In genomic region chrX:7678986-7679385, GRCm38 (mm10) we compare ENCODE assay signal across 11 mouse cellular contexts. TPM values are rescaled to one million over a fixed set of nuclear protein-coding genes. Genes with fewer than 3 reads are reported as not detected.
A peak's percentile ranks its signal among the peaks of the same experiment; 100 is the strongest.
DNase-seq lines count a peak whose midpoint lies in the region; ATAC-seq and TF ChIP-seq lines count a peak whose summit lies in the region.
"Had no signal": no experiment of that assay in that cellular context is flagged by ENCODE, and none has a peak within 500 bp of the region (broad histone marks: within the 10 kb centered on the region; RNA-seq: fewer than 3 reads in every experiment).

No protein-coding gene starts in this region.

- H3K4me3 ChIP-seq in hindbrain, embryonic 12.5 days, result no peak overlapping the region
- no peak overlapping the region for H3K4me3 ChIP-seq in hindbrain, embryonic 13.5 days
- no peak overlapping the region for H3K4me3 ChIP-seq in liver, postnatal 0 days (ENCODE audit: low read depth, low read length)
- H3K4me3 ChIP-seq in stomach, postnatal 0 days (ENCODE audit: low read depth, low read length), result no peak overlapping the region

- H3K36me3 ChIP-seq in hindbrain, embryonic 12.5 days, result no peaks in the 10 kb centered on the region
- H3K36me3 ChIP-seq in hindbrain, embryonic 13.5 days, result no peaks in the 10 kb centered on the region
- no peaks in the 10 kb centered on the region for H3K36me3 ChIP-seq in liver, postnatal 0 days (replicated peaks; ENCODE audit: insufficient read depth, low read length)
- H3K36me3 ChIP-seq in stomach, postnatal 0 days (ENCODE audit: control insufficient read depth, insufficient read depth, low read length), result no peaks in the 10 kb centered on the region
- H3K36me3 ChIP-seq: hindbrain, embryonic 10.5 days had no signal

- no peaks in the 10 kb centered on the region for H3K4me1 ChIP-seq in hindbrain, embryonic 12.5 days
- no peaks in the 10 kb centered on the region for H3K4me1 ChIP-seq in hindbrain, embryonic 13.5 days (replicated peaks)
- H3K4me1 ChIP-seq in liver, postnatal 0 days (ENCODE audit: insufficient read depth), result peaks cover under 1% of the 10 kb centered on the region
- H3K4me1 ChIP-seq in stomach, postnatal 0 days (replicated peaks; ENCODE audit: control insufficient read depth, insufficient read depth), result no peaks in the 10 kb centered on the region

- no peak for TF ChIP-seq EP300 in liver, postnatal 0 days (IDR thresholded peaks at IDR 0.05; ENCODE audit: low read depth)
- TF ChIP-seq EP300 in stomach, postnatal 0 days (optimal IDR thresholded peaks at IDR 0.05), result no peak

- peak; percentile 17; the same call in 1 of the 2 replicates for TF ChIP-seq CTCF in liver, postnatal 0 days (IDR thresholded peaks at IDR 0.05; ENCODE audit: low read depth)
- TF ChIP-seq CTCF in stomach, postnatal 0 days (IDR thresholded peaks at IDR 0.05; ENCODE audit: low read depth), result peak; percentile 41

- no peak overlapping the region for H3K9ac ChIP-seq in hindbrain, embryonic 12.5 days
- no peak overlapping the region for H3K9ac ChIP-seq in hindbrain, embryonic 13.5 days
- no peak overlapping the region for H3K9ac ChIP-seq in liver, postnatal 0 days (replicated peaks)
- no peak overlapping the region for H3K9ac ChIP-seq in stomach, postnatal 0 days (ENCODE audit: low read length)

- no peak for DNase-seq in liver, postnatal 0 days
- DNase-seq in liver (no peak), NIH3T3 (ENCODE audit: low read depth) (peak; percentile 22)
- DNase-seq in stomach, postnatal 0 days (ENCODE audit: low spot score), result no peak
- DNase-seq in lung, adult 18-20 months, result no peak

- H3K27me3 ChIP-seq in hindbrain, embryonic 12.5 days, result peaks cover 4% of the 10 kb centered on the region; the same call in 1 of the 2 replicates
- 0 out of 2 replicates have a peak, but pooled peaks cover 3% of the 10 kb centered on the region for H3K27me3 ChIP-seq in hindbrain, embryonic 13.5 days
- H3K27me3 ChIP-seq in liver, postnatal 0 days (ENCODE audit: insufficient read depth, low read length), result no peaks in the 10 kb centered on the region
- H3K27me3 ChIP-seq in stomach, postnatal 0 days (ENCODE audit: control insufficient read depth, insufficient read depth, low read length), result no peaks in the 10 kb centered on the region

- no peaks in the 10 kb centered on the region for H3K9me3 ChIP-seq in hindbrain, embryonic 12.5 days (replicated peaks)
- H3K9me3 ChIP-seq in hindbrain, embryonic 13.5 days, result no peaks in the 10 kb centered on the region
- H3K9me3 ChIP-seq in liver, postnatal 0 days (ENCODE audit: low read length), result no peaks in the 10 kb centered on the region
- H3K9me3 ChIP-seq in stomach, postnatal 0 days (ENCODE audit: control insufficient read depth, low read length), result no peaks in the 10 kb centered on the region
- H3K9me3 ChIP-seq: hindbrain, embryonic 10.5 days had no signal

- H3K4me2 ChIP-seq in hindbrain, embryonic 12.5 days (replicated peaks), result 0 out of 2 replicates have a peak overlapping the region, but pooled peaks have one; percentile 47
- H3K4me2 ChIP-seq in hindbrain, embryonic 13.5 days, result no peak overlapping the region
- no peak overlapping the region; the same call in 1 of the 2 replicates for H3K4me2 ChIP-seq in liver, postnatal 0 days (ENCODE audit: low read depth, low read length)
- no peak overlapping the region for H3K4me2 ChIP-seq in stomach, postnatal 0 days (replicated peaks; ENCODE audit: low read depth)

- H3K27ac ChIP-seq in hindbrain, embryonic 12.5 days, result no peak overlapping the region
- H3K27ac ChIP-seq in hindbrain, embryonic 13.5 days, result no peak overlapping the region
- H3K27ac ChIP-seq in liver, postnatal 0 days (ENCODE audit: low read depth), result no peak overlapping the region
- H3K27ac ChIP-seq in stomach, postnatal 0 days (replicated peaks), result no peak overlapping the region
- H3K27ac ChIP-seq: hindbrain, embryonic 10.5 days had no signal

- WGBS in hindbrain, embryonic 12.5 days, result 49% methylated on average over 3 of the region's 3 CpGs
- WGBS in hindbrain, embryonic 13.5 days, result 42% methylated on average over 3 of the region's 3 CpGs
- 29% methylated on average over 3 of the region's 3 CpGs for WGBS in liver, postnatal 0 days (ENCODE audit: insufficient replicate concordance)
- 24% methylated on average over 3 of the region's 3 CpGs for WGBS in stomach, postnatal 0 days

- ATAC-seq in hindbrain, embryonic 12.5 days (ENCODE audit: low FRiP score), result no peak
- no peak for ATAC-seq in hindbrain, embryonic 13.5 days (ENCODE audit: low FRiP score)
- ATAC-seq in liver, postnatal 0 days, result no peak
- no peak for ATAC-seq in stomach, postnatal 0 days (ENCODE audit: low FRiP score, low TSS enrichment)

RNA-seq across cellular contexts. Expression of gene Magix, which starts 2.1 kb away (rescaled TPM):
- polyA plus RNA-seq in hindbrain, embryonic 12.5 days (2016; fragmentation: Nextera tagmentation; extraction: Ambion mirVana), result 0.50 TPM in 1 of 2 replicates, not detected in the other
- 0.09 TPM in 1 of 2 replicates, not detected in the other for polyA plus RNA-seq in hindbrain, embryonic 13.5 days (2015; fragmentation: Nextera tagmentation; extraction: Ambion mirVana)
- 2.4 TPM in 2 replicates for polyA plus RNA-seq in liver, postnatal 0 days (2015; fragmentation: Nextera tagmentation; extraction: Ambion mirVana)
- polyA plus RNA-seq in stomach, postnatal 0 days (2015; fragmentation: Nextera tagmentation; extraction: Ambion mirVana), result 0.95 and 1.3 TPM in 2 replicates
- polyA plus RNA-seq: forebrain, embryonic 11.5 days; hindbrain, embryonic 10.5 days; midbrain, embryonic 11.5 days; neural tube, embryonic 11.5 days had no signal

RNA-seq across cellular contexts. Expression of gene Plp2, which starts 7.8 kb away (rescaled TPM):
- polyA plus RNA-seq in hindbrain, embryonic 12.5 days (2016; fragmentation: Nextera tagmentation; extraction: Ambion mirVana), result 39.3 and 44.7 TPM in 2 replicates
- 23.8 and 25.1 TPM in 2 replicates for polyA plus RNA-seq in hindbrain, embryonic 13.5 days (2015; fragmentation: Nextera tagmentation; extraction: Ambion mirVana)
- polyA plus RNA-seq in liver, postnatal 0 days (2015; fragmentation: Nextera tagmentation; extraction: Ambion mirVana), result 25.7 TPM in 2 replicates
- 262 and 271 TPM in 2 replicates for polyA plus RNA-seq in stomach, postnatal 0 days (2015; fragmentation: Nextera tagmentation; extraction: Ambion mirVana)

RNA-seq across cellular contexts. Expression of gene Gpkow, which starts 17.9 kb away (rescaled TPM):
- polyA plus RNA-seq in hindbrain, embryonic 12.5 days (2016; fragmentation: Nextera tagmentation; extraction: Ambion mirVana), result 45.5 and 46.4 TPM in 2 replicates
- 43.0 and 46.3 TPM in 2 replicates for polyA plus RNA-seq in hindbrain, embryonic 13.5 days (2015; fragmentation: Nextera tagmentation; extraction: Ambion mirVana)
- 8.0 and 9.3 TPM in 2 replicates for polyA plus RNA-seq in liver, postnatal 0 days (2015; fragmentation: Nextera tagmentation; extraction: Ambion mirVana)
- 18.0 and 18.5 TPM in 2 replicates for polyA plus RNA-seq in stomach, postnatal 0 days (2015; fragmentation: Nextera tagmentation; extraction: Ambion mirVana)

RNA-seq across cellular contexts. Expression of gene Prickle3, which starts 21.9 kb away (rescaled TPM):
- 3.1 TPM in 2 replicates for polyA plus RNA-seq in hindbrain, embryonic 12.5 days (2016; fragmentation: Nextera tagmentation; extraction: Ambion mirVana)
- polyA plus RNA-seq in hindbrain, embryonic 13.5 days (2015; fragmentation: Nextera tagmentation; extraction: Ambion mirVana), result 1.4 and 1.8 TPM in 2 replicates
- 1.7 TPM in 2 replicates for polyA plus RNA-seq in liver, postnatal 0 days (2015; fragmentation: Nextera tagmentation; extraction: Ambion mirVana)
- 8.5 and 9.7 TPM in 2 replicates for polyA plus RNA-seq in stomach, postnatal 0 days (2015; fragmentation: Nextera tagmentation; extraction: Ambion mirVana)

RNA-seq across cellular contexts. Expression of gene Wdr45, which starts 35.1 kb away (rescaled TPM):
- 23.6 and 30.0 TPM in 2 replicates for polyA plus RNA-seq in hindbrain, embryonic 12.5 days (2016; fragmentation: Nextera tagmentation; extraction: Ambion mirVana)
- polyA plus RNA-seq in hindbrain, embryonic 13.5 days (2015; fragmentation: Nextera tagmentation; extraction: Ambion mirVana), result 32.2 and 32.4 TPM in 2 replicates
- 17.4 and 18.5 TPM in 2 replicates for polyA plus RNA-seq in liver, postnatal 0 days (2015; fragmentation: Nextera tagmentation; extraction: Ambion mirVana)
- polyA plus RNA-seq in stomach, postnatal 0 days (2015; fragmentation: Nextera tagmentation; extraction: Ambion mirVana), result 30.3 and 33.6 TPM in 2 replicates
